Mouse (Mus musculus): ENCODE measurements around the gene Olfr1099. TPM values are rescaled to one million over a fixed set of nuclear protein-coding genes. Genes with fewer than 3 reads are reported as not detected.

Gene Olfr1099
- not detected for total RNA-seq (2023)

DNA sequence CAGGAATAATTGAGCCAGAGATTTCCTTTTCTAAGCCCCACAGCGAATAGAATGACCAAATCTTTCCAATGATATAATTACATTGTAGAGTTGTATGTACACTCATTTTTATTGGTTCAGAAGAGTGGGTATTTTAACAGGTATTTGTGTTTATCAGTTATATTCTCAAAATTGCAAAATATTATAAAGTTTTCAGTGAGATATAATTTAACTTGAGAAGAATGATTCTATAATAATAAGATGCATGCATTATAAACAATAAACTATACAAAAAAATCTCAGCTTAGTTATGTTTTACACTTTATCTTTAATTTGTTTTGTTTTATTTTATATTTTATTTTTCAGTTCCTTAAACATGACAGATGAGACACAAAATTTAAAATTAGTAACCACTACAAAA lies at the start of gene Olfr1099:
Olfr1099 (minus strand) TSS at position 101 of the 400 bp plus-strand sequence.

GRCm38 (mm10) chr2:86998098-86998497 lies 37.6 kb upstream of the Olfr1099 start, which contains the start of gene Olfr1102:
TSS of gene Olfr1102 (plus strand) at chr2:86998398.

GRCm38 (mm10) chr2:86991121-86991520 lies 30.6 kb upstream of the Olfr1099 start, which contains the start of gene Olfr1101:
TSS of gene Olfr1101 (minus strand) at chr2:86991221.

DNA sequence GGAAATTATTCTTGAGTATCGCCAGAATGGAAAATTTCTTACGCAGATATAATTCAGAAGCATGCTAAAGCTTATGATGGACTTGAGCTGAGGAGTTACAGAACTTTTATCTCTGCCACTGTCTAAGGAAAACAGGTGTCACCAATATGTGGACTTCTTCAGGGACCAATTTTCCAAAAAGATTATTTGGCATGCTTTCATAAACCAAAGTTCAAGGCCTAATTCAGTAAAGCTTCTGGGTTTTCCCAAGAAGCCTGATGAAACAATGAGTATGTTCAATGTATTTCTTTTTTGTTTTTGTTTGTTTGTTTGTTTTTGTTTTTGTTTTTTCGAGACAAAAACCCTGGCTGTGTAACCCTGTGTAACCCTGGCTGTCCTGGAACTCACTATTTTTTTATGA lies 19.4 kb upstream of the Olfr1099 start, which contains the start of gene Olfr1100:
Olfr1100 (minus strand) TSS at position 101 of the 400 bp plus-strand sequence.

DNA sequence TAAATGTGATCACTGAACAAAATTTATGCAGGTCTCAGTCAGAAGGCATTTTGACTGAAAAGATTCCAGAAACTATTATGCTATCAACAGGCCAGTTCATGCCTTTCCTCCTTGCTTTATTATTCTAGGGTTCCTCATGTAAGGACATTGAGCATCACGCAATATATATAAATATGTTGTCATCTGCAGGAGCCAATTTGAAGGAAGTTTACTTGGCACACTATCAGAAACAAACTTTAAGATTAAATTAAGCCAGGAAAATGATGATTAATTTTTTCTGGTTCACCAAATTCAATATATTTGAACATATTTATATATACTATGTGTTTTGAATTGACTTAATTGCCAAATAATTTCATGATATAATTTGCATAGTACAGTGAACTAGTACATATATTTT lies 36.0 kb downstream of the Olfr1099 start, which contains the start of gene Olfr1098:
Olfr1098 (minus strand) TSS at position 101 of the 400 bp plus-strand sequence.

Other genes starting within 250 kb of the Olfr1099 start
- not detected for gene Olfr1089, start 227.0 kb downstream of the Olfr1099 start, total RNA-seq (2023)
- gene Olfr1090, start 201.7 kb downstream of the Olfr1099 start, total RNA-seq (2023), result not detected
- not detected for gene Olfr1093, start 178.2 kb downstream of the Olfr1099 start, total RNA-seq (2023)
- gene Olfr141, start 150.7 kb downstream of the Olfr1099 start, total RNA-seq (2023), result not detected
- not detected for gene Olfr1094, start 136.0 kb downstream of the Olfr1099 start, total RNA-seq (2023)
- gene Olfr1095, start 109.0 kb downstream of the Olfr1099 start, total RNA-seq (2023), result not detected
- gene Gm13723, start 85.9 kb downstream of the Olfr1099 start, total RNA-seq (2023), result not detected
- gene Olfr1097, start 68.5 kb downstream of the Olfr1099 start, total RNA-seq (2023), result not detected
- not detected for gene Olfr1098, start 36.1 kb downstream of the Olfr1099 start, total RNA-seq (2023)
- gene Olfr1100, start 19.3 kb upstream of the Olfr1099 start, total RNA-seq (2023), result not detected
- gene Olfr1101, start 30.5 kb upstream of the Olfr1099 start, total RNA-seq (2023), result not detected
- not detected for gene Olfr1102, start 37.7 kb upstream of the Olfr1099 start, total RNA-seq (2023)
- gene Olfr1104, start 66.4 kb upstream of the Olfr1099 start, total RNA-seq (2023), result not detected
- not detected for gene Olfr1105, start 75.8 kb upstream of the Olfr1099 start, total RNA-seq (2023)
- gene Olfr1106, start 91.6 kb upstream of the Olfr1099 start, total RNA-seq (2023), result not detected
- gene Olfr1107, start 115.1 kb upstream of the Olfr1099 start, total RNA-seq (2023), result not detected
- gene Olfr1109, start 135.3 kb upstream of the Olfr1099 start, total RNA-seq (2023), result not detected
- gene Olfr259, start 153.9 kb upstream of the Olfr1099 start, total RNA-seq (2023), result not detected
- not detected for gene Olfr1110, start 179.6 kb upstream of the Olfr1099 start, total RNA-seq (2023)
- not detected for gene Olfr1111, start 191.9 kb upstream of the Olfr1099 start, total RNA-seq (2023)
- gene Olfr1112, start 227.1 kb upstream of the Olfr1099 start, total RNA-seq (2023), result not detected
- not detected for gene Olfr1113, start 248.3 kb upstream of the Olfr1099 start, total RNA-seq (2023)